Mouse (Mus musculus): ENCODE results near the gene Slc35f1.

The Slc35f1 gene

GRCm38 (mm10) chr10:53096446-53096845 is 406.1 kb downstream of the Slc35f1 start:
- no peak for DNase-seq (ENCODE audit: low read depth, low spot score)

GRCm38 (mm10) chr10:53100881-53101280 is 410.5 kb downstream of the Slc35f1 start:
- no peak for DNase-seq (ENCODE audit: low read depth, low spot score)

- DNase-seq (ENCODE audit: low read depth, low spot score), result no peak
Observed at GRCm38 (mm10) chr10:53101412-53101811, 411.1 kb downstream of the Slc35f1 start.

GRCm38 (mm10) chr10:53102423-53102822 is 412.1 kb downstream of the Slc35f1 start:
- no peak for DNase-seq (ENCODE audit: low read depth, low spot score)

- DNase-seq (ENCODE audit: low read depth, low spot score), result peak; percentile 71
Observed at GRCm38 (mm10) chr10:53115028-53115427, 424.7 kb downstream of the Slc35f1 start.

- no peak for DNase-seq (ENCODE audit: low read depth, low spot score)
Observed at GRCm38 (mm10) chr10:53115673-53116398, 425.5 kb downstream of the Slc35f1 start.

GRCm38 (mm10) chr10:53120608-53121007 is 430.3 kb downstream of the Slc35f1 start:
- no peak for DNase-seq (ENCODE audit: low read depth, low spot score)

- DNase-seq (ENCODE audit: low read depth, low spot score), result no peak
Observed at GRCm38 (mm10) chr10:53124365-53124764, 434.0 kb downstream of the Slc35f1 start.

- DNase-seq (ENCODE audit: low read depth, low spot score), result no peak
Observed at GRCm38 (mm10) chr10:53132707-53133106, 442.4 kb downstream of the Slc35f1 start.

GRCm38 (mm10) chr10:53150321-53150720 is 460.0 kb downstream of the Slc35f1 start:
- DNase-seq (ENCODE audit: low read depth, low spot score), result peak; percentile 62

GRCm38 (mm10) chr10:53150916-53151315 is 460.6 kb downstream of the Slc35f1 start:
- peak; percentile 78 for DNase-seq (ENCODE audit: low read depth, low spot score)

- DNase-seq (ENCODE audit: low read depth, low spot score), result peak; percentile 85
Observed at GRCm38 (mm10) chr10:53156374-53156773, 466.0 kb downstream of the Slc35f1 start.

- no peak for DNase-seq (ENCODE audit: low read depth, low spot score)
Observed at GRCm38 (mm10) chr10:53157740-53158139, 467.4 kb downstream of the Slc35f1 start.

All from R1 (cell line).